Mouse (Mus musculus) limb, embryonic 14.5 days (tissue): Measurements from ENCODE around the gene Pde1a. TPM values are rescaled to one million over a fixed set of nuclear protein-coding genes. Genes with fewer than 3 reads are reported as not detected.
A peak's percentile ranks its signal among the peaks of the same experiment; 100 is the strongest.

Experiments
- ATAC-seq: fragments of 200-750 bp; cut with Nextera tagmentation; 2 replicates; pipeline ENCODE4 v1.8.0; 2017; ENCODE audit warnings: low read depth, moderate number of reproducible peaks, moderate TSS enrichment; ENCODE audit not compliant: low FRiP score
- DNase-seq: peaks from one replicate; pipeline ENCODE4 v3.0.0-alpha.2; 2015; ENCODE audit warnings: low spot score
- H3K27ac ChIP-seq: fragments of 300-500 bp; sonication (generic); replicated peaks from 2 replicates; pipeline ENCODE4 v1.5.1; 2014; ENCODE audit warnings: low read depth, mild to moderate bottlenecking, low read length, moderate library complexity, mixed read lengths
- H3K27me3 ChIP-seq: fragments of 300-500 bp; sonication (generic); 2 replicates; pipeline ENCODE4 v1.6.1; 2014; ENCODE audit warnings: low read length, mixed read lengths; ENCODE audit not compliant: control insufficient read depth, insufficient read depth
- H3K36me3 ChIP-seq: fragments of 300-500 bp; sonication (generic); 2 replicates; pipeline ENCODE4 v1.6.1; 2014; ENCODE audit warnings: mild to moderate bottlenecking, low read length, moderate library complexity, mixed read lengths; ENCODE audit not compliant: control insufficient read depth, insufficient read depth
- H3K4me1 ChIP-seq: fragments of 300-500 bp; sonication (generic); 2 replicates; pipeline ENCODE4 v1.6.1; 2014; ENCODE audit warnings: antibody characterized with exemption, low read length, mixed read lengths; ENCODE audit not compliant: control insufficient read depth, insufficient read depth
- H3K4me2 ChIP-seq: fragments of 300-500 bp; sonication (generic); replicated peaks from 2 replicates; pipeline ENCODE4 v1.6.1; 2014; ENCODE audit warnings: low read depth, mild to moderate bottlenecking, low read length, moderate library complexity; ENCODE audit not compliant: severe bottlenecking
- H3K4me3 ChIP-seq: fragments of 300-500 bp; sonication (generic); replicated peaks from 2 replicates; pipeline ENCODE4 v1.5.1; 2014; ENCODE audit warnings: low read length
- H3K9ac ChIP-seq: fragments of 300-500 bp; sonication (generic); 2 replicates; pipeline ENCODE4 v1.6.1; 2014; ENCODE audit warnings: mild to moderate bottlenecking, low read depth, low read length, moderate library complexity; ENCODE audit not compliant: severe bottlenecking
- H3K9me3 ChIP-seq: fragments of 300-500 bp; sonication (generic); 2 replicates; pipeline ENCODE4 v1.6.1; 2016; ENCODE audit warnings: low read length; ENCODE audit not compliant: control insufficient read depth
- POLR2A ChIP-seq: fragments of 200-500 bp; IDR thresholded peaks from 2 replicates; pipeline ENCODE4 v1.8.0; 2012; ENCODE audit warnings: inconsistent platforms, mild to moderate bottlenecking, moderate library complexity, borderline replicate concordance; ENCODE audit not compliant: insufficient read depth, insufficient read length; ENCODE audit errors: extremely low read depth
- WGBS: fragments of 180-500 bp; shearing (Covaris S2); extraction: QIAGEN DNeasy Blood & Tissue Kit; methylation state at CpG from one replicate; pipeline ENCODE4 v1.1.7; 2014; 5-methylcytosine and 5-hydroxymethylcytosine counted together
- polyA plus RNA-seq, 2 experiments: library from polyadenylated mRNA; depleted of rRNA in 1 of 2; stranded (reverse) in 1 of 2; unstranded in 1 of 2; fragments of >200 nt; fragmentation: Nextera tagmentation in 1 of 2; extraction: Ambion mirVana in 1 of 2; gene quantifications; 2 replicates each; pipeline versions ENCODE4 v1.2.1 to v1.2.3; 2012 to 2014

The Pde1a gene
- polyA plus RNA-seq, 2 experiments: 3.0 to 5.6 TPM

- 91% methylated on average over 11 of the region's 11 CpGs for WGBS
- DNase-seq: no peak
- no peak overlapping the region for H3K27ac ChIP-seq
Measured at GRCm38 (mm10) chr2:79786467-79786866, 342.8 kb downstream of the Pde1a start.

DNA sequence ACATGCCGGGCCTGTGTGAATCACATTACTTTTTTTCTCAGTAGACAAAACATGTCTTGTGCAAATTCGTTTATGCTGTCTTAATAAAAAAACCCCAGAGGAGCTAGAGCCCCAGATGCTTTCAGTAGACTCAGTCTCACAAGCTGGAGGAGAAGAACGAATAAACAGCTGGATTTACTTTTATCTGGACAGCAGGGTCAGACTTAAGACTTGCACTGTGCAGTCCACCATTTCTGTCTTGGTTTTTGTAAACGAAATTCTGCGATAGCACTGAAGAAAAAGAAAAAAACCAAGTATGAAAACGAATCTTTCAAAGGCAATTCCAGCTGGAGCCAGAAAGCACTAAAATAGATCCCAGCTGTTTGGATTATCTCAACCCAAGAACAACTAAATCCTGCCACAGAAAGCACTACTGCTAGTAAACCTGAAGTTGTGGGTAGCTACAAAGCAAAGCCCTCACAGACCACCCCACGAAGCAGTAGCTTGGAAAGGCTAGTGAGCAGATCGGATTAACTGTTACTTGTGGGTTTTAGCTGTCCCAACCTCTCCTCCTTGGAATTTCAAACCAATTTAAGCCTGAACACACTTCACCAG, 343.6 kb downstream of the Pde1a start:
- no peak for ATAC-seq
- Histone ChIP-seq H3K36me3 (no peaks in the 10 kb centered on the region), H3K9ac (no peak overlapping the region), H3K27ac (peak overlapping the region; percentile 65; the same call in 1 of the 2 replicates), H3K4me2 (no peak overlapping the region), H3K9me3 (no peaks in the 10 kb centered on the region), H3K4me1 (peaks cover 11% of the 10 kb centered on the region), H3K27me3 (no peaks in the 10 kb centered on the region), H3K4me3 (no peak overlapping the region)
- WGBS: 35% methylated on average over 8 of the region's 8 CpGs
- no peak for TF ChIP-seq POLR2A
- peak; percentile 41 for DNase-seq

More at GRCm38 (mm10) chr2:79786467-79786866, 342.8 kb downstream of the Pde1a start:
- Histone ChIP-seq H3K9me3 (no peaks in the 10 kb centered on the region), H3K36me3 (no peaks in the 10 kb centered on the region), H3K4me3 (no peak overlapping the region), H3K4me2 (no peak overlapping the region), H3K4me1 (peaks cover 11% of the 10 kb centered on the region), H3K27me3 (no peaks in the 10 kb centered on the region), H3K9ac (no peak overlapping the region)
- ATAC-seq: no peak
- no peak for TF ChIP-seq POLR2A

Other genes starting within 250 kb of the Pde1a start
- gene Prdx6b, start 163.0 kb upstream of the Pde1a start, polyA plus RNA-seq (2012; rRNA removed): not detected in 2 replicates
- not detected in 2 replicates for gene Prdx6b, start 163.0 kb upstream of the Pde1a start, polyA plus RNA-seq (2014; fragmentation: Nextera tagmentation; extraction: Ambion mirVana)
- gene Dnajc10, start 186.0 kb upstream of the Pde1a start, polyA plus RNA-seq (2012; rRNA removed): 58.1 and 59.3 TPM in 2 replicates
- 78.5 and 84.9 TPM in 2 replicates for gene Dnajc10, start 186.0 kb upstream of the Pde1a start, polyA plus RNA-seq (2014; fragmentation: Nextera tagmentation; extraction: Ambion mirVana)